Mouse (Mus musculus): ENCODE results near the gene 9230104L09Rik.

The 9230104L09Rik gene

DNA sequence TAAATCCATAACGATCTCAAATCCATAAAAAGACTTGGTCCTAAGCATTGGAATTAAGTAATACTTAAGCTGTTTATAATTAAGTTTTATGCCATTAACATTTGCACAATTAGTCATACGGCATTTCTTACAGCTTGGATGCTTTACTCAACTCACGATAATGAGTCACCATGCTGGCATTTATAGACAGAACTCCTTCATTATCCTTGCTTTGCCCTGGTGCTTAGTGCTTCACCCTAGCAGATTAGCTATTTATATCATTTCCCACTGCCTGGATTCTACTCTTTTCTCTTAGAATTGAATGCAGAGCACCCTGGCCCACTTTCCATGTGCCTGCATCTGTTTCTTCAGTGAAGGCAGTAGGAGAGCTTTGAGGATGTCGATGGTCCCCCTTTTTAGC is 7.3 kb downstream of the 9230104L09Rik start:
- DNase-seq (ENCODE audit: extremely low spot score, low read depth, low spot score): no peak

DNA sequence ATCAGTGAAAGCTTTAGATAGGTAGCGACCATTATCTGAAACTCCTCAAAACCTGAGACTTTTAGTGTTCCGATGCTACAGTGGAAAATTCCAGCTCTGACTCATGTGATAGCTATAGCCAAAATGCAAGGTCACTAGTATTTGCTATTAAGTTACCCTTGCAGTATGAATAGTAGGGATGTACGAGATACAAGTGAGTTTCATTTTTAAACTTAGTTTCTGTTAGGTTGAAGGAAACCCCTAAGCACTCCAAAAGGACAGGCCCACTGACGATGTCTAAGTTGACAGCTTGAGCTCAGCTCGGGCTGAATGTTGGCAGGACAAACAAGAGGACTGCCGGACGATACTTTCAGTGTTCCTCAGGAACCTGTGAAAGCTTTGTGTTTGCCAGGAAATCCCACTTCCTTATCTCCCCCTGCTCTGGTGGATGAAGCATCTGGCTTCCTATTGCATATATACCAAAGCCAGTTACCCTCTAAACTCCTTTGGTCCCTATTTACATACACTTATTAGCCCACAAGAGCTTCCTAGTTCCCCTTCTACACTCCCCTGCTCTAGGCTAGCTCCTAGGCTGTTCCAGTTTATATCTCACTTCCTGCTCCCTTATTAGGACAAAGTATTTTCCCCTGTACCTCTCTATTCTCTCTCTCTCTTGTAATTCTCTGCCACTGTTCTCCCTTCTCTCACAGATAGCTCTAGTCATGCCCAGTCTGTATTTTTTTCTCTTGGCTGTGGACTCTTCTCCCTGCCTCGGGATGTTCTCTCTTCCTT is 8.0 kb downstream of the 9230104L09Rik start:
- no peak for DNase-seq (ENCODE audit: extremely low spot score, low read depth, low spot score)

DNA sequence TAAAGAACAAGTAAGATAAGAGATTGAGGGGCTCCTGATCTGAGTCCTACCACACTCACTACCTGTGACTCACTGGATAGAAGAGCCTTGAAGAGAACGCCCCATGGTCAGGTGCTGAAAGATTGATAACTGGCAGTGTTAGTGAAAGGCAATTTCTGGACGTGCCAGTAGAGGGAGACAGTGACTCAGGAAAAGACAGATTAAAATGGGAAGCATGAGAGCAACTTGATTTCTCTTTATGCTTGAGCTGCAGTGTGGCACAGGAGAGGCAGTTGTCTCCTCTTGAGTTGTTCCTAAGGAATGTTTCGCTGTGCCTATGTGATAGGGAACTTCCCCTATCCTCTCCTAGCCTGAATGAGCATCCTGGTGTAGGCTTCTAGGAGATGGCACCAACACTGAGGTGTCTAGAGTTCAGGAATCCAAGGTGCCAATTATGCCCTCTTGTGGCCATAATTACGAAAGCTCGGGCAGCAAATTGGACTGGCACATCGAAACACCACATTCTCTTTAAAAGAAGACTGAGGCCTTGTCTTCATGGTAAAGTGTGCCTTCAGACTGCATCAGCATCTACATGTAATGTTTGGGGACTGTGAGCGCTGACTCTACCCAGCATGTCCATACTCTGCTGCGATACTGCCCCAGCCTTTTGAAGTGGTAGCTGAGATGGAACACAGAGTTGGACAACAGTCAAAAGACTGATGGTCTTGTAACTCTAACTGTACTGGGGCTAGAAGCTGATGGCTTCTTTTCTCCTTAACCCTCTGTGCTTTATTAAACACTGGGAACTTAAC is 13.5 kb downstream of the 9230104L09Rik start:
- DNase-seq (ENCODE audit: extremely low spot score, low read depth, low spot score): peak; percentile 37

DNA sequence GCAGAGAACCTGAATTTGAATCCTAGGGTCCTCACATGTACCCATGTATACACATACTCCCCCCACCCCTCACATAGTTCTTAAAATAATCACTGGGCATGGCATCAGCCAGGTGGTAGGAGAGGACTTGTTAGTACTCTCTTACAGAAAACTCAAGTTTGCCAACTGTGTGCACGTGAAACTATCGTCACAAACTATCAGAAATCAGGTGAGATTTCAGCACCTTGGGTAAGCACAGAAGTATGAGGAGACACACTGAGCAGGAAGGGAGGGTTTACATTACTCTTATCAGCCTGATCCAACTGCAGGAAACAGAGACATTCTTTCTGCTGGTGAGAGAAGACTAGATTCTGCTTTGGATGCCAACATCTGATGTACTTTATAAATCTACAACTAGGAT is 25.6 kb downstream of the 9230104L09Rik start:
- DNase-seq (ENCODE audit: extremely low spot score, low read depth, low spot score): no peak

DNA sequence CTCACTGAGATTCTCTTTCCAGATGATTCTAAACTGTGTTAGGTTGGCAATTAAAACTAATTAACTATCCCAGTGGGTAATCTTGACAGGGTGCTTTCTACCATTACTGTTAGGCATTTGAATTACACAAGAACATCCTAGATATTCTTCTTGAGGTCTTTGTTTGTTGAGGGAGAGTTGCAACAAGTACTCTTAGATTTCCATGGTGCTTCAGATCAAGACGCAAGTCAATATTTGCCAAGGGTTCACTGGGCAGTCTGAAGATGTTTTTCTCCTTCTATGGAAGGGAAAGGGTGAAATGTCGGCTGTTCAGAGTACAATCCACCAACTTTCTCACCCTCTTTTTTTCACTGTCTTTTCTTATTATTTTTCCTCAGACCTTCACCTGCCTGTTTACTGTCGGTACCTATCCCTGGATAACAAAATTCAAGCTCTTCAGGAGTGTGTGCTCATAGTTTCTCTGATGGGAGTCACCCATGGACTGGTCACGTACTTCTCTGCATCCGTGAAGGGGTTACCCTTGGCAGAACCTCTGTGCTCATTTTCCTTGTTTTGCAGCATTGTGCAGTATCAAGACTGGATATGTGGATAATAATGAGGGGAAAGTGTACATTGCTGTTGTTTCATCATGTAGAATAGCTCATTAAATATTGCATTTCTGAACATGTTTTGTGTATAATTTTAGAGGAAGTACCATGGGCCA is 26.6 kb downstream of the 9230104L09Rik start:
- DNase-seq (ENCODE audit: extremely low spot score, low read depth, low spot score): no peak

DNA sequence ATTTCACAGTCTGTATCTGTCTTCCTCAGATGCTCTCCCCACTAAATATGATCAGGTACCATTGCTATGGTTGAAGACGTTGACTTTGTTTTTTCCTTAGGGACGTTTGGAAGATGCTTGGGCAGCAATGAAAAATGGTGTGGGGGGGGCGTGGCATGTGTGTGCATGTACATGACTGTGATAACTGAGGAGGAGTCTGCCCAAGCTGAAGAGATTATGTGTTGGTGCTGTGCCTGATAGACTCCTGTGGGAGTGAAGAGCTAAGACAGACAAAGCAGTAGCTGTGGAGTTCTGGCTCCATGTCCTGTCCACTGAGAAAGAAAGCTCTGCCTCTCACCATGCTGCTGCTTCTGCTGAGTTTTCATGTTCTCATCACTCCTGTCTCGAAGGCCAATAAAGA is 29.9 kb downstream of the 9230104L09Rik start, which contains the start of gene Cst9:
Cst9 (plus strand) TSS at position 236 of the 400 bp plus-strand sequence.
- no peak for DNase-seq (ENCODE audit: extremely low spot score, low read depth, low spot score)

DNA sequence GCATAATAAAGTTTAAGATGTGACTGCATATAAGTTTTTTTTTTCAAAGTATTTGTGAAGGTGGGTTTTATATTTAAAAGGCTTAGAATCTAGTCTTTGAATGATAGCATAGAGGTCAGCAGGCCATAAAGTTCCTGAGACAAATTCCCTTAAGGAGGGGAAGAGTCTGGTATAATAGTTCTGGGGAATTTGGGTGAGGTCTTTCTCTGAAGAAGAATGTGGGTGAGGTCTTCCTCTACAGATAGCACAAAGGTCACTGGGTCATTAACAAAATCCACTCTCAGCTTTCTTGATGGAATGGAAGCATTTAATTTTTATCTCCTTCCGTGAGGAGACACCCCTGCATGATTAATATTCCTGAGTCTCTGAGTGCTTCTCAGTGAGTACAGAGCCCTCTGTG is 38.9 kb downstream of the 9230104L09Rik start:
- no peak for DNase-seq (ENCODE audit: extremely low spot score, low read depth, low spot score)

DNA sequence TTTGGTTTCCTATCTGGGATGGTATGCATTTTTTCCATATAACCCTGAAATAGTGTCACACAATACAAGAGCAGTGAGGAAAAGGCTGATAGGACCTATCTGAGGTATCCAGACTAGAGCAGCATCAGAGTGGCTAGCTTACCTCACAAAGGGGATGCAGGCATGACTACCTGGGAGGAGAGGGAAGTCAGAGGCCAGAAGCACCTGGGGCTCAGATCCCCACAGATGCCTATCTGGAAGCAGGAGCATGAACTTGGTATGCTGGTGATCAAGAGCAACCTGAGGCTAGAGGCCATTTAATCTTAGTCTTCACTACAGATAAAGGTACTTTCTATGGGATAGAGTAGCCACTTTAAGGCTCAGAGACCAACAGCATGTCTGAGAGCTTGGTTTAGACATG is 44.9 kb downstream of the 9230104L09Rik start, which contains the start of gene Cst13:
Cst13 (plus strand) TSS at position 173 of the 400 bp plus-strand sequence.
- DNase-seq (ENCODE audit: extremely low spot score, low read depth, low spot score): no peak

DNA sequence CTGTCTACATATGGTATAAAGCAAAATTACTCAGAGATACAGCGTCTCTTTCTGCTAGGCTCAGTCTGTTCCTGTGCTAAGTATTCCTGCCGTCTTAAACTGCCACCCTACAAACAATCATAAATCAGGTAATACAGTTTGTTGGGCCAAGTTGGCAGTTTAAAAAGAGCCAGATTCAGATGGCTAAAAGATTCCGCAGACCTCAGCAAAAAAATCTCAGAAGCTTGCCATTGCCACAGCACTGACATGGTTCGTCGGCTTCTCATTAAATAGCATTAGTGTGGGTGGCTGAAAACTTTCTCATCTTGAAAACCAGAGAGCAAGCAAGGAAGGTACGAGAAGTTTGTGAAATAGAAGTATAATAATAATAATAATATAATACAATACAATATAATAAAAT is 58.1 kb downstream of the 9230104L09Rik start:
- DNase-seq (ENCODE audit: extremely low spot score, low read depth, low spot score): no peak

DNA sequence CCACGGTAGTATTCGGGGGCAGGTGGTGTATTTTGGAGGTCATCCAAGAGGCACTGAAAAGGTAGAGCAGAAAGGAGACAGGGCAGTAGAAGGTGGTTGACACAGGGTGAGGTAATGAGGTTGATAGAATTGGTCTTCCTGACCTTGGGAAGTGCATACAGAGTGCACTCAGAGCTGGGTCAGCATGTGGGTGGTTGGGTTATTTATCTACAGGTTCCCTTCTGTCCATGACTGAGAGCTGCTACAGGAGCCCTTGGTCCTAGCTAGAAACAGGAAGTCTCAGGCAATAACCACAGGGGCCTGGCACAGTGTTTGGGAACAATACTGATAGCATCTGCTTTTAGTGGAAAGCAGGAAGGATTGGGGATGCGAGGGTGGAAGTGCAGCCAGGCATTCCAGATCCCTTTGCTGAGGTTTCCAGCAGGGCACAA is 63.3 kb downstream of the 9230104L09Rik start:
- DNase-seq (ENCODE audit: extremely low spot score, low read depth, low spot score): no peak

DNA sequence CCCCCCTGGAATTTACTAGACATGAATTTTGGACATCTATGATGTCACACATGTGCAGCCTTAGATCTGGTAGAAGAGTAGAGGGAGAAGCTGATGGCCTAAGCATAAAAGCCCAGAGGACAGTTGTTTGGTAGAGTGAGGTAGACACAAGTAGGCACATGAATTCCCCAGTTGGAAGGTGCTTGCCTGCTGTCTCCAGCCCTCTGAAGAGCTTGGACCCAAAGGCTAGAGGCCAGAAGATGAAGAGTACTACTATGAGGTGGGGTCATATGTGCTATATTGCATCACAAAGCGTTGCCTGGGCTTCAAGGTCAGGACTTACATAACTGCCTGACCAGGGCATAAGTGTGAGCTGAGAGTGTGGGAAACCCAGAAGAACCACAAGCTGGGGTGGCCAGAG is 66.4 kb downstream of the 9230104L09Rik start, which contains the start of gene Cst8:
Cst8 (plus strand) TSS at position 301 of the 400 bp plus-strand sequence.
- DNase-seq (ENCODE audit: extremely low spot score, low read depth, low spot score): no peak

All from hindlimb bud, embryonic 11.5 days (tissue).